Mouse (Mus musculus): ENCODE data around the gene Phkg2. TPM values are rescaled to one million over a fixed set of nuclear protein-coding genes. Genes with fewer than 3 reads are reported as not detected.
"Not testable (repeated sequence)": the region's sequence is repeated elsewhere in the genome, so short reads cannot be mapped to it uniquely, and the experiment has no call there.

The Phkg2 gene
- polyA plus RNA-seq, 1 experiment from 2014 or later = 46.6 TPM

DNA sequence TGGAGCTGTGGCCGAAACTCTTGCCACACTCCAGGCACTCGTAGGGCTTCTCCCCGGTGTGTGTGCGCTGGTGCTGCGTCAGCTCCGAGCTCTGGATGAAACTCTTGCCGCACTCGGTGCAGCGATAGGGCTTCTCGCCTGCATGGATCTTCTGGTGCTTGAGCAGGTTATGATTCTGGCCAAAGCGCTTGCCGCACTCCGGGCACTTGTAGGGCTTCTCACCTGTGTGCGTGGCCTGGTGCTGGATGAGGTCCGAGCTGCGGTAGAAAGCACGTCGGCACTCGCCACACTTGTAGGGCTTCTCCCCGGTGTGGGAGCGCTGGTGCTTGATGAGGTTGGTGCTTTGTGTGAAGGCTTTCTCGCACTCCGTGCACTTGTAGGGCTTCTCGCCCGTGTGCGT is 38.4 kb downstream of the Phkg2 start:
- DNase-seq (ENCODE audit: low spot score) = no peak
- no peaks in the 10 kb centered on the region for H3K27me3 ChIP-seq (ENCODE audit: insufficient read depth, poor library complexity, severe bottlenecking)
- H3K4me3 ChIP-seq = no peak overlapping the region
- H3K9me3 ChIP-seq = peaks cover 16% of the 10 kb centered on the region
- WGBS = 96% methylated on average over 26 of the region's 26 CpGs
- peaks cover 70% of the 10 kb centered on the region for H3K36me3 ChIP-seq
- peaks cover 23% of the 10 kb centered on the region for H3K4me1 ChIP-seq
- no peak overlapping the region for H3K27ac ChIP-seq

DNA sequence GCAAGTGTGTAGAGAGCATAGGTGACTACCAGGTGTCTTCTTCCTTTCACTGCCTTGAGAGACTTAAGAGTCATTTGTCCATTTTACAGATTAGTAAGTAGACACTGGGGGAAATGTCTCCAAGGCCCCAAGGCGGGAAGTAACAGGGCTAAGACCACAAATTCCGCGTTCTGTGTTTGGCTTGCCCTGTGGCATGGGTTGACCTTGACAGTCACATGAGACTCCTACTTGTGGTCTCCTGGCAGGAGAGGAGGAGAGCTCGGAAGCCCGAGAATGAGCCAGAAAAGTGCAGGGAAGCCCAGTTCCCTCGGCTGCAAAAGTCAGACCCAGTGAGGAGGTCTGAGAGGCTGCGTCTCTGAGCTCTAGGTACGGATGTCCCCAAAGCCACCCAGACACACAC is 40.4 kb downstream of the Phkg2 start:
- Histone ChIP-seq H3K4me3 (peak overlapping the region; percentile 99), H3K27me3 (ENCODE audit: insufficient read depth, poor library complexity, severe bottlenecking) (no peaks in the 10 kb centered on the region), H3K27ac (no peak overlapping the region), H3K4me1 (peaks cover 23% of the 10 kb centered on the region), H3K36me3 (peaks cover 51% of the 10 kb centered on the region), H3K9me3 (peaks cover 16% of the 10 kb centered on the region)
- 82% methylated on average over 8 of the region's 8 CpGs for WGBS
- DNase-seq (ENCODE audit: low spot score) = no peak

DNA sequence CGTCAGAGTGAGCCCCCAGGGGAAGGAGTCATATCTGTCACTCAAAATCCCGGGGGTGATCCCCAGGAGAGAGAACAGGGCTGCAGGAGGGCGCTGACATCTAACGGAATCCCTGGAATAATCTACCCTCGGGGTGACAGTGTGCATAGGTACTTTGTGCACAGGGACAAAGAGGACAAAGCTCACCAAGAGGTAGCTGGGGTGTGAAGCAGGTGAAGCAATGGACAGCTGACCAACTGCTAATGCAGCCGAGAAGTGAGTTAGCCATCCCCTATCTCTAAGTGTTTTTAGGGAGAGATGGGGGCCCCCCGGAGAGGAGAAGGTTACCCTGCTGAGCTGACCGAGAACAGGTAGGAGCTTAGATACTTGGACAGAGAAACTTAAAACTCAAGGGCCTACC is 41.0 kb downstream of the Phkg2 start:
- H3K4me1 ChIP-seq = peaks cover 23% of the 10 kb centered on the region

DNA sequence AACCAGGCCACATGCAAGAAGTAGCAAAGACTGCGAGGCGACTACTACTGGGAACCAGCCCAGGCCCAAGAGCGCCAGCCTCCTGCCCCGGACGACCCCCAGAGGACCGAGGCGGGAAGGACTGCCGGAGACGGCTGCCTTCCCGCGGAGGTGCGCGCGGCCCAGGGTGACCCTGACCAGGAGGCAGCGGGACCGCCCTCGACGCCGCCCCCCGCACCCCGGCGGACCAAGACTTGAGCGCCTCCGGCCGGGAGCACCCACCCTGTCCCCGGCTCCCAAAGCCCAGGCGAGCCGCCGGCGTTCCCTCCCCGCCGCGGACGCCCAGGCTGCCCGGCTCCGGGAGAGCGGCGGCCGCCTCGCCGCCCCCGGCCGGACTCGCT is 41.4 kb downstream of the Phkg2 start:
- peak overlapping the region; percentile 98 for H3K27ac ChIP-seq
- WGBS = 1% methylated on average over 43 of the region's 44 CpGs

More for the DNA sequence above, 41.0 kb downstream of the Phkg2 start:
- peaks cover 45% of the 10 kb centered on the region for H3K36me3 ChIP-seq
- no peak for DNase-seq (ENCODE audit: low spot score)
- no peaks in the 10 kb centered on the region for H3K27me3 ChIP-seq (ENCODE audit: insufficient read depth, poor library complexity, severe bottlenecking)
- 25% methylated on average over 8 of the region's 8 CpGs for WGBS
- peak overlapping the region; percentile 99 for H3K4me3 ChIP-seq
- peaks cover 16% of the 10 kb centered on the region for H3K9me3 ChIP-seq
- H3K27ac ChIP-seq = peak overlapping the region; percentile 98

DNA sequence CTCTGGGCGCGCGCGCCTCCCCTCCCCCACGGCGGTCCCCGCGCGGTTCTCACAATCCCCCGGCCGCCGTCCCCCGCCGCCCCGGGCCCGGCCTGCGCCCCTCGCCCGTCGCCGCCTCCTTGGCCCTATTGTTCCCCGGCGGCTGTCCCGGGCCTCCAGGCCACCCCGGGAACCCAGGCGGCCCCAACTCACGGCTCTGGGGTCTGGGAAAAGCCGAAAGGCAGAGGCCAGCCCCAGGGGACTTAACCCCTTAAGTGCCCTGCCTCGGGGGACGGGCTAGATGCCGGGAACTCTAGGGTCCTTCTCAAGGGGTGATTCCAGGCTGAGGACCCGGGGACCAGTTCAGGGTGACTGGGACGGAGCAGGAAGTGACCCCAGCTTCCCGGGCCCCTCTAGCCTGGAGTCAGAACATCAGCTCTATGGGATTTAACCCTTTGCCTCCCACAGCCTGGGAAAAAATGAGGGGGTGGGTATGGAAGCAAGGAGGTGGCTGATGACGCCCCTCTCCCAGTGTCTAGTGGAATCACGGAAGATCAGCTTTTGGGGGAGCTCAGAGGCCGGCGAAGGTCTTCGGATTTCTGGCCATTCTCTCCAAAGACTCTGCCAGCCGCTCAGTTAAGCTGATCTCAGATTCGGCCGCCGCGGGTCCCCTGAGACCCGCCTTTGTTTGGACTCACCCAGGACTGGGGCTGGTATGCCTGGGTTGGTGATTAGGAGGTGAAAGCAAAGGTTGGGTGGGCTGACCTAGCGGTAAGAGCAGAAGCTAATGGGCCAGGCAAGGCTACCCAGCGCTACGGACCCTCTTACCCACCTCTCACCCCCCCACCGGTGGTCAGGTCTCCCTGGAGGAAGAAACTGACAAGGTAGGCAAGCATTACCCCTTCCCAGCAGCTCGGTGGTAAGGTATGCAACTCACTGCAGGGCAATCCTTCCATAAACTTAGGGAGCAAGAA is 42.0 kb downstream of the Phkg2 start, which contains the start of gene Zfp629:
Zfp629 (minus strand) TSS at position 907 of the 953 bp plus-strand sequence.
- Histone ChIP-seq H3K27me3 (ENCODE audit: insufficient read depth, poor library complexity, severe bottlenecking) (no peaks in the 10 kb centered on the region), H3K9me3 (peaks cover 16% of the 10 kb centered on the region), H3K27ac (peak within 1 kb of the TSS; percentile 98), H3K4me1 (peaks cover 23% of the 10 kb centered on the region), H3K4me3 (peak within 1 kb of the TSS; percentile 99), H3K36me3 (peaks cover 34% of the 10 kb centered on the region)
- WGBS = under 1% methylated on average over 48 of the region's 50 CpGs
- DNase-seq (ENCODE audit: low spot score) = peak; percentile 93

More for the DNA sequence above, 41.4 kb downstream of the Phkg2 start:
- Histone ChIP-seq H3K9me3 (peaks cover 16% of the 10 kb centered on the region), H3K4me3 (peak overlapping the region; percentile 99), H3K27me3 (ENCODE audit: insufficient read depth, poor library complexity, severe bottlenecking) (no peaks in the 10 kb centered on the region), H3K4me1 (peaks cover 23% of the 10 kb centered on the region), H3K36me3 (peaks cover 41% of the 10 kb centered on the region)
- DNase-seq (ENCODE audit: low spot score) = peak; percentile 85

DNA sequence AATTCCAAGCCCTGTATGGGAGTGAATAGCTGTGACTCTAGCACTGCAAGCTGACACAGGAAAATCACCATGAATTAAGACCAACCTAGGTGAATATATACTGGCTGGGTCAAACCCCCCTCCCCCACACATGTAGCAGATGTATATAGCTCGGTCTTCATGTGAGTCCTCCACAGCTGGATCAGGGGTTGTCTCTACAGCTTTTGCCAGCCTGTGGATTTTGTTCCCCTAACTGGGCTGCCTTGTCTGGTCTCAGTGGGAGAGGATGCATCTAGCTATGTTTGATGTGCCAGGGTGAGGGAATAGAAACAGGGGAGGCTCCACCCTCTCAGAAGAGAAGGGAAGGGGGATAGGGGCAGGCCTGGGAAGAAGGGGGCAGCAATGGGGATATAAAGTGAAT is 43.2 kb downstream of the Phkg2 start:
- Histone ChIP-seq H3K27ac (no peak overlapping the region), H3K4me3 (no peak overlapping the region), H3K4me1 (peaks cover 23% of the 10 kb centered on the region), H3K27me3 (ENCODE audit: insufficient read depth, poor library complexity, severe bottlenecking) (no peaks in the 10 kb centered on the region), H3K36me3 (peaks cover 22% of the 10 kb centered on the region), H3K9me3 (peaks cover 11% of the 10 kb centered on the region)
- WGBS = 65% methylated on average over 1 of the region's 1 CpGs
- DNase-seq (ENCODE audit: low spot score) = no peak

DNA sequence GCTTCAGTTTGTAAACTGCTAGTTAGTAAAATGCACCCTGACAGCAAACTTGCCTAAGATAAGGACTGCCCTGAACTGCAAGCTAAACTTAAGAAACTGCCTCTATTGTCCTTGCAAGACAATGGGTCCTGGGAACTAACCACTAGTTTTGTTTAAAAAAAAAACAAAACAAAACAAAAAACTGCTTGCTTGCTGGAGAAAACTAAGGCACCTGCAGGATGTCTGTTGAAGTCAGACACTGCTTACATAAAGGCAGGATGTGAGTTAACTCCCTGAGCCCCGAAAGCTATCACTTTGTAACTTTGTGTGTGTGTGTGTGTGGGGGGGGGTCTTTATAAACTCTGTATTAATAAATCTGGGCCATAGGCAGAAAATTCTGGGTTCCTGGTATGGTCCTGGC is 43.7 kb downstream of the Phkg2 start:
- WGBS = 72% methylated on average over 1 of the region's 1 CpGs
- no peak for DNase-seq (ENCODE audit: low spot score)
- Histone ChIP-seq H3K36me3 (peaks cover 17% of the 10 kb centered on the region), H3K27me3 (ENCODE audit: insufficient read depth, poor library complexity, severe bottlenecking) (no peaks in the 10 kb centered on the region), H3K4me1 (peaks cover 23% of the 10 kb centered on the region), H3K9me3 (peaks cover 6% of the 10 kb centered on the region), H3K27ac (no peak overlapping the region), H3K4me3 (no peak overlapping the region)

DNA sequence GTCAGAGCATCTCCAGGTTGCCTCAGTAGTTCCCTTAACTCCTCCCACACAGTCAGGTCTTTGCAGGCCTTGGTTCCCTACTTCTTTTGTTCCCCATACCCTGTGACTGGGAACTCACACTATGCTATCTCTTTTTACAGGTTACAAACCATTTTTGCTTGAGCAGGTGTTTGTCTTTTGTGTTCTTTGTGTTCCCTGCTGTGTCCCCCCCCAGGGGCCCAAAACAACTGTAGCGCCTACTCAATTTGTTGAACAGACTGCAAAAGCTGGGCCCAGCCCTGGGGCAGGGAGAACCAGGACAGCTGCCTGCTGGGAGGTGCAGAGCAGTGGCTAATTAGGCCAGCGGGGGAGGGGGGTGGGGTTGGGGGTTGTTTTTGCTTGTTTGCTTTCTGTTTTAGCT is 44.8 kb downstream of the Phkg2 start:
- no peaks in the 10 kb centered on the region for H3K27me3 ChIP-seq (ENCODE audit: insufficient read depth, poor library complexity, severe bottlenecking)
- no peak overlapping the region for H3K27ac ChIP-seq
- peaks cover 23% of the 10 kb centered on the region for H3K4me1 ChIP-seq
- 57% methylated on average over 2 of the region's 2 CpGs for WGBS
- no peak for DNase-seq (ENCODE audit: low spot score)
- no peak overlapping the region for H3K4me3 ChIP-seq
- H3K36me3 ChIP-seq = peaks cover 6% of the 10 kb centered on the region; the same call in 1 of the 2 replicates
- H3K9me3 ChIP-seq = no peaks in the 10 kb centered on the region

DNA sequence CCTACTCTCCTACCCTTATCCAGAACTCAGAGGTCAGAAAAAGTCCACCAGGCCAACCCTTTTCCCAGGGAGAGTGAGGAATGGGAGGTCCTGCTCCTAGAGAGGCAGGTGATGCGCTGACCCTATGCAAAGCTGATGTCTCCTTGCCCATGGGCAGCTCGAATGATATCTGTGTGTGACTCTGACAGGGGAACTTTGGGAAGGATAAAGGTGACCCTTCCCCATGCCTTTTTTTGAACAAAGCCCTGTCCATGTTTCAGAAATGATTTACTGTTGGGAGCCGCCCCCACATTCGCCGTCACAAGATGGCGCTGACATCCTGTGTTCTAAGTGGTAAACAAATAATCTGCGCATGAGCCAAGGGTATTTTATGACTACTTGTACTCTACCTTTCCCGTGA is 45.3 kb downstream of the Phkg2 start:
- not testable (repeated sequence) for H3K9me3 ChIP-seq; H3K27me3 ChIP-seq (ENCODE audit: insufficient read depth, poor library complexity, severe bottlenecking); H3K36me3 ChIP-seq; DNase-seq (ENCODE audit: low spot score); H3K27ac ChIP-seq; H3K4me3 ChIP-seq
- peaks cover 20% of the 10 kb centered on the region for H3K4me1 ChIP-seq
- 89% methylated on average over 7 of the region's 8 CpGs for WGBS

DNA sequence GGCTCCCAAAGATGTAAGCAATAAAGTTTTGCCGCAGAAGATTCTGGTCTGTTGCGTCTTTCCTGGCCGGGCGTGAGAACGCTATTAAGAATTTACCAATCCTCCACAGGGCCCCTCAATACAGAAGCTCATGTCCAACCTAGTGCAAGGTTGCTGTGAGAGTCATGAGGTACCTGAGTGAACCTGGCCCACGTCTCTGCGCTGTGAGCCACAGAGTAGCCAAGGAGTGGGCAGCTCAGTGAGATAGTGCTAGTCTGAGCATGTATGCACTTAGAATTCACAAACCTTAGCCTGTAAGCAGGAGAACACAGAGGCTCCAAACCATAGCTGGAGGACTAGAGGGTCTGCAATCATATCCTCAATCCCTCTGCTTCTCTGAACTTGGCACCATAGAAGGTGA is 52.9 kb downstream of the Phkg2 start:
- Histone ChIP-seq H3K4me3 (no peak overlapping the region), H3K27me3 (ENCODE audit: insufficient read depth, poor library complexity, severe bottlenecking) (no peaks in the 10 kb centered on the region), H3K4me1 (no peaks in the 10 kb centered on the region), H3K9me3 (no peaks in the 10 kb centered on the region), H3K27ac (no peak overlapping the region), H3K36me3 (no peaks in the 10 kb centered on the region)
- 96% methylated on average over 7 of the region's 7 CpGs for WGBS
- DNase-seq (ENCODE audit: low spot score) = no peak

DNA sequence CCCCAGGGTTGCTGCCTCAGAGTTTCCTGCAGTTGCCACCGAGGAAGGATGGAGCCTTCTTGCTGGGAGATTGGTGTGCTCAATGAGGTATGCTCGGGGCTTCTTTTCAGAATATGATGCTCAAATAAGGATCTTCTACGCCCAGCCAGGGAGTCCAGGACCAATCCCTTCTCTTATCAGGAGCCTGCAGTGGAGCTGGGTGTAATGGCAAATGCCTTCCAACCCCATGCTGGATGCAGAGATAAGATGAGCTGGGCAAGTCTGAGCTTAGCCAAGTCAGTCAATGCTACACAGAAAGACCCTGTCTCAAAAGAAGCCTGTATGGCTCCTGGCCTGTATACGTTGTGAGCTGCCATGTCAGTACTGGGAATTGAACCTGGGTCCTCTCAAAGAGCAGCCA is 53.3 kb downstream of the Phkg2 start:
- Histone ChIP-seq H3K36me3 (no peaks in the 10 kb centered on the region), H3K27ac (no peak overlapping the region), H3K4me3 (no peak overlapping the region), H3K27me3 (ENCODE audit: insufficient read depth, poor library complexity, severe bottlenecking) (no peaks in the 10 kb centered on the region), H3K9me3 (no peaks in the 10 kb centered on the region), H3K4me1 (no peaks in the 10 kb centered on the region)
- 76% methylated on average over 4 of the region's 4 CpGs for WGBS
- no peak for DNase-seq (ENCODE audit: low spot score)

DNA sequence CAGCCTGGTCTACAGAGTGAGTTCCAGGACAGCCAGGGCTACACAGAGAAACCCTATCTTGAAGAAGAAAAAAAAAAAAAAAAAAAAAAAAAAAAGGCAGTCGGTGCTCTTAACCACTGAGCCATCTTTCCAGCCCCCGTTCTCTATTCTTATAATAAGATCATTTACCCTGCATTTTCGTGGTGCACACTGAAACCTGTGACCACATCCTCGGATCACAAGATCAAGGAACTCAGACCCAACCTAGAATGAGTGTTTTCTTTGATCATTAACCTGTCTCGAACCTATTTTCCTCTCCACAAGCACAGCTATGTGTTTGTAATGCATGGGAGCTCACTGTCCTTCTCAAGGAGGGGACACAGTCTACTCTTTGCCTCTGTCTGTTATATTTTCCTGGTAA is 55.5 kb downstream of the Phkg2 start:
- H3K4me3 ChIP-seq = no peak overlapping the region
- no peak for DNase-seq (ENCODE audit: low spot score)
- 74% methylated on average over 5 of the region's 5 CpGs for WGBS
- no peak overlapping the region for H3K27ac ChIP-seq
- no peaks in the 10 kb centered on the region for H3K9me3 ChIP-seq
- no peaks in the 10 kb centered on the region for H3K36me3 ChIP-seq
- H3K4me1 ChIP-seq = no peaks in the 10 kb centered on the region
- H3K27me3 ChIP-seq (ENCODE audit: insufficient read depth, poor library complexity, severe bottlenecking) = no peaks in the 10 kb centered on the region

DNA sequence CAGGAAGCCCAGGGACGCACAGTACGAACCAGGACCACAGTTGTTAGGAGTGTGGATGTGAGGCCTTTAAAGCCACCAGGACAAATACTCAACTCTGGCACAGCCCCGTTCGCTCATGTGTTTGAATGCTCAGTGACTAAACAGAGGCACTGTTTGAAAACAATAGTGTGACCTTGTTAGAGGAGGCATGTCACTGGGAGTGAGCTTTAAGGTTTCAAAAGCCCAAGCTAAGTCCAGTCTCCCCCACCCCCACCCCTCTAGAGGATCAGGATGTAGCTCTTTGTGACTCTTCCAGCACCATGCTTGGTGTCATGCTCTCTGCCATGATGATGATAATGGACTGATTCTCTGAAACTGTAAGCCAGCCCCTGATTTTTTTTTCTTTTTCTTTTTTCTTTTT is 58.3 kb downstream of the Phkg2 start:
- Histone ChIP-seq H3K27ac (no peak overlapping the region), H3K9me3 (no peaks in the 10 kb centered on the region), H3K4me3 (no peak overlapping the region), H3K4me1 (no peaks in the 10 kb centered on the region), H3K36me3 (no peaks in the 10 kb centered on the region), H3K27me3 (ENCODE audit: insufficient read depth, poor library complexity, severe bottlenecking) (no peaks in the 10 kb centered on the region)
- DNase-seq (ENCODE audit: low spot score) = no peak
- WGBS = 84% methylated on average over 4 of the region's 4 CpGs
